Mouse (Mus musculus): Measurements from ENCODE around the gene Zfyve28. TPM values are rescaled to one million over a fixed set of nuclear protein-coding genes. Genes with fewer than 3 reads are reported as not detected.

Zfyve28 gene
- total and polyA plus RNA-seq, 3 experiments: 0.12 to 0.14 TPM; not detected in 1

DNA sequence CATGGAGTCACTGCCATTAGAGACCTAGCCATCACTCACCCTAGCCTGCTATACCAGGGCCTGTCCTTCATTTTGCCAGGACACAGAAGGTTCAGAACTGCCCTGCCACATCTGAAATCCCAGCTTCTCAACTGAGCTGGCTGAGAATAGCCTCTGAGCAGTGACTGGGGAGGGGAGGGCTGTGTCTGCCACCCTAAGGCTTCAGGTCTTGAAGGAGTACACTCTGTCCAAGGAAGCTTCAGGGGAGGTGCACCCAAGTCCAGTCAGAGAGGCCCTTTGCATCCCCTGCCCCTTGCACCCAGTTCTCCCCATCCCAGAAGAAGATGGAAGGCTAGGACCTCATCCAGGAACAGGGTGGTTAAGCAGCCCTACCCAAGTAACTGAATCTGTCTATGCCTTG is 102.5 kb downstream of the Zfyve28 start:
- H3K9ac ChIP-seq (ENCODE audit: control insufficient read depth, low read depth, low read length, poor library complexity, severe bottlenecking): no peak overlapping the region
- H3K27me3 ChIP-seq (ENCODE audit: control insufficient read depth in 1 of 2, insufficient read depth in 2 of 2, low read length in 2 of 2): no peaks in the 10 kb centered on the region
- H3K4me3 ChIP-seq (ENCODE audit: control insufficient read depth in 1 of 2, insufficient read depth in 1 of 2, low read depth in 2 of 2, low read length in 2 of 2): no peak overlapping the region
- H3K4me1 ChIP-seq (ENCODE audit: control insufficient read depth in 1 of 2, insufficient read depth in 2 of 2, low read length in 2 of 2): peaks cover 0 to 23% of the 10 kb centered on the region in 2 experiments; a peak in 2 of 4 replicates
- no peak for DNase-seq (ENCODE audit: low read depth, low spot score)
- no peaks in the 10 kb centered on the region for H3K9me3 ChIP-seq (replicated peaks; ENCODE audit: insufficient read depth, low read length)
- peaks cover 0 to 8% of the 10 kb centered on the region in 2 experiments; a peak in 2 of 4 replicates for H3K36me3 ChIP-seq (ENCODE audit: control insufficient read depth in 1 of 2, insufficient read depth in 2 of 2, low read length in 2 of 2)
- peaks cover 3% of the 10 kb centered on the region; the same call in 1 of the 2 replicates for H3K79me2 ChIP-seq (ENCODE audit: control insufficient read depth, insufficient read depth, low read length, poor library complexity)
- no peak overlapping the region for H3K27ac ChIP-seq (ENCODE audit: control insufficient read depth, low read depth, low read length)
- TF ChIP-seq SIN3A (IDR thresholded peaks at IDR 0.05; ENCODE audit: low read length) (no peak), JUND (IDR thresholded peaks at IDR 0.05; ENCODE audit: low read depth, low read length) (no peak), POLR2A (IDR thresholded peaks at IDR 0.05; ENCODE audit: control insufficient read depth in 1 of 2, insufficient read depth in 1 of 2, low read depth in 1 of 2, low read length in 2 of 2, poor library complexity in 1 of 2) (no peak), ZKSCAN1 (IDR thresholded peaks at IDR 0.05; ENCODE audit: low read depth, low read length) (no peak), ELF1 (IDR thresholded peaks at IDR 0.05; ENCODE audit: low read depth, low read length) (no peak), MAX (IDR thresholded peaks at IDR 0.05; ENCODE audit: low read length) (no peak), HCFC1 (IDR thresholded peaks at IDR 0.05; ENCODE audit: low read depth, low read length) (no peak), TCF12 (IDR thresholded peaks at IDR 0.05; ENCODE audit: low read depth, low read length) (no peak), POLR2AphosphoS5 (IDR thresholded peaks at IDR 0.05; ENCODE audit: borderline replicate concordance, low read depth, low read length) (no peak), USF2 (IDR thresholded peaks at IDR 0.05; ENCODE audit: borderline replicate concordance in 1 of 2, insufficient read depth in 1 of 2, low read depth in 1 of 2, low read length in 2 of 2) (no peak), RAD21 (IDR thresholded peaks at IDR 0.05; ENCODE audit: low read depth, low read length) (no peak), GABPA (IDR thresholded peaks at IDR 0.05; ENCODE audit: low read depth, low read length) (no peak), ZMIZ1 (IDR thresholded peaks at IDR 0.05; ENCODE audit: low read depth, low read length) (no peak), MAZ (IDR thresholded peaks at IDR 0.05; ENCODE audit: low read depth, low read length) (no peak)

DNA sequence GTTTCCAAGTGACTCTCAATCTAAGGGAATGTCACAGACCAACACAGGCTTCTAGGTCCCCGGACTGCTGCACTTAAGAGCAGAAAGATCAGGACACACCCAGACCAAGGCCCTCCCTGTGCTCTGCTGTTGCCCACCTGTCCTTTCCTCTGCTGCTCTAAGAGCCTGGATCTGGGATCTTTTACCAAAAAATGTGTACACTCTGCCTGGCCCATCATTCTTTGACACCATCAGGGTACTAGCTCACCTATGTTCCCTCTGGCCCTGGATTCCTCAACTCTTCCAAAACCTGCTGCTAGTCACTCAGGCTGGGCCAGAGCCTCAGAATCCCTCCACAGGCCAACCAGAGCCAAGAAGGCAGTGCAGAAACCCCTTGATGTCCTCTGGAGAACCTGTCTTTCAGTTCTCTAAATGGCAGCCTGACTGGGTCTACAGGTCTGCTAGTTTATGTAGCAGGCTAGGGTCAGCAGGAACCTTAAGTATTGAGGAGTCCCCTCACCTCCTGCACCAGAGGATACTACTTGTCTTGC is 103.1 kb downstream of the Zfyve28 start:
- H3K4me3 ChIP-seq (ENCODE audit: control insufficient read depth in 1 of 2, insufficient read depth in 1 of 2, low read depth in 2 of 2, low read length in 2 of 2): no peak overlapping the region
- peaks cover 0 to 8% of the 10 kb centered on the region in 2 experiments; a peak in 2 of 4 replicates for H3K36me3 ChIP-seq (ENCODE audit: control insufficient read depth in 1 of 2, insufficient read depth in 2 of 2, low read length in 2 of 2)
- no peak overlapping the region for H3K9ac ChIP-seq (ENCODE audit: control insufficient read depth, low read depth, low read length, poor library complexity, severe bottlenecking)
- H3K4me1 ChIP-seq (ENCODE audit: control insufficient read depth in 1 of 2, insufficient read depth in 2 of 2, low read length in 2 of 2): peaks cover 0 to 23% of the 10 kb centered on the region in 2 experiments; a peak in 2 of 4 replicates
- no peak for DNase-seq (ENCODE audit: low read depth, low spot score)
- no peaks in the 10 kb centered on the region for H3K27me3 ChIP-seq (ENCODE audit: control insufficient read depth in 1 of 2, insufficient read depth in 2 of 2, low read length in 2 of 2)
- no peak overlapping the region for H3K27ac ChIP-seq (ENCODE audit: control insufficient read depth, low read depth, low read length)
- no peak for TF ChIP-seq SIN3A (IDR thresholded peaks at IDR 0.05; ENCODE audit: low read length)
- TF ChIP-seq ZNF384 (IDR thresholded peaks at IDR 0.05; ENCODE audit: low read depth, low read length): no peak
- no peak for TF ChIP-seq EP300 (IDR thresholded peaks at IDR 0.05; ENCODE audit: low read depth in 1 of 2, low read length in 2 of 2)
- no peak for TF ChIP-seq POLR2AphosphoS2 (IDR thresholded peaks at IDR 0.05; ENCODE audit: low read length)
- no peak for TF ChIP-seq CHD2 (IDR thresholded peaks at IDR 0.05; ENCODE audit: low read length)
- no peak for TF ChIP-seq USF2 (IDR thresholded peaks at IDR 0.05; ENCODE audit: borderline replicate concordance in 1 of 2, insufficient read depth in 1 of 2, low read depth in 1 of 2, low read length in 2 of 2)
- no peak for TF ChIP-seq ZMIZ1 (IDR thresholded peaks at IDR 0.05; ENCODE audit: low read depth, low read length)
- no peak for TF ChIP-seq KAT2A (conservative IDR thresholded peaks at IDR 0.05; ENCODE audit: low read depth, low read length)
- TF ChIP-seq E2F4 (IDR thresholded peaks at IDR 0.05; ENCODE audit: borderline replicate concordance, low read depth, low read length): no peak
- TF ChIP-seq ETS1 (IDR thresholded peaks at IDR 0.05; ENCODE audit: low read depth, low read length): no peak
- peaks cover 3% of the 10 kb centered on the region; the same call in 1 of the 2 replicates for H3K79me2 ChIP-seq (ENCODE audit: control insufficient read depth, insufficient read depth, low read length, poor library complexity)
- H3K9me3 ChIP-seq (replicated peaks; ENCODE audit: insufficient read depth, low read length): no peaks in the 10 kb centered on the region

Measured in MEL (cell line).